Mouse (Mus musculus): ENCODE measurements around the gene Nckap5. TPM values are rescaled to one million over a fixed set of nuclear protein-coding genes. Genes with fewer than 3 reads are reported as not detected.

Nckap5 gene
- polyA plus RNA-seq, 1 experiment from 2014 or later, result 4.8 TPM

GRCm38 (mm10) chr1:126537223-126537757 is 293.3 kb downstream of the Nckap5 start:
- Histone ChIP-seq H3K36me3 (ENCODE audit: control insufficient read depth, insufficient read depth, low read length) (no peaks in the 10 kb centered on the region), H3K9me3 (replicated peaks; ENCODE audit: control insufficient read depth, low read length) (no peaks in the 10 kb centered on the region), H3K4me2 (ENCODE audit: low read depth, low read length) (no peak overlapping the region), H3K9ac (ENCODE audit: low read length) (no peak overlapping the region), H3K4me3 (replicated peaks; ENCODE audit: low read length) (no peak overlapping the region), H3K27me3 (ENCODE audit: control insufficient read depth, insufficient read depth, low read length) (no peaks in the 10 kb centered on the region), H3K4me1 (ENCODE audit: control insufficient read depth, insufficient read depth, low read length) (no peaks in the 10 kb centered on the region), H3K27ac (ENCODE audit: low read length) (no peak overlapping the region)
- no peak for ATAC-seq (ENCODE audit: insufficient read depth, low FRiP score)
- WGBS, result 63% methylated on average over 6 of the region's 6 CpGs

DNA sequence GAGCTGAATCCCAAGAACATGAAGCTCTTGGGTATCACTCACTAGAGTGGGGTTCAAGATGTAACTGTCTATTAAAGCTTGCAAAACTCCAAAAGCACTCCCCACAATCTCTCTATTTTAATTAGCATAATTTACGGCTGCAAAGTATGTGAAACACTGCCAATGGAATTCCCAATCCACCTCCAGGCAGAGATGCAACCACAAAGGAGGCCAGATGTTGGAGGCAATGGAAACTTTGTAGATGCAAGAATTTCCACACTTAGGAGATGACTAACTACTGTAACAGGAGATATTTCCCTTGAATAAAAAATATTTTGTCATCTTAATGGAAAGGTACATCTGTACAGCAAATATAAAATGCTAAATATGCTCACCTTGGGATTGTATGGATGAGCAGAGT is 295.1 kb downstream of the Nckap5 start:
- H3K4me2 ChIP-seq (ENCODE audit: low read depth, low read length), result no peak overlapping the region
- no peak overlapping the region for H3K27ac ChIP-seq (ENCODE audit: low read length)
- no peaks in the 10 kb centered on the region for H3K9me3 ChIP-seq (replicated peaks; ENCODE audit: control insufficient read depth, low read length)
- H3K36me3 ChIP-seq (ENCODE audit: control insufficient read depth, insufficient read depth, low read length), result no peaks in the 10 kb centered on the region
- no peaks in the 10 kb centered on the region for H3K27me3 ChIP-seq (ENCODE audit: control insufficient read depth, insufficient read depth, low read length)
- WGBS, result 84% methylated on average over 1 of the region's 1 CpGs
- no peak for ATAC-seq (ENCODE audit: insufficient read depth, low FRiP score)
- no peak overlapping the region for H3K9ac ChIP-seq (ENCODE audit: low read length)
- no peak overlapping the region for H3K4me3 ChIP-seq (replicated peaks; ENCODE audit: low read length)
- no peaks in the 10 kb centered on the region for H3K4me1 ChIP-seq (ENCODE audit: control insufficient read depth, insufficient read depth, low read length)

DNA sequence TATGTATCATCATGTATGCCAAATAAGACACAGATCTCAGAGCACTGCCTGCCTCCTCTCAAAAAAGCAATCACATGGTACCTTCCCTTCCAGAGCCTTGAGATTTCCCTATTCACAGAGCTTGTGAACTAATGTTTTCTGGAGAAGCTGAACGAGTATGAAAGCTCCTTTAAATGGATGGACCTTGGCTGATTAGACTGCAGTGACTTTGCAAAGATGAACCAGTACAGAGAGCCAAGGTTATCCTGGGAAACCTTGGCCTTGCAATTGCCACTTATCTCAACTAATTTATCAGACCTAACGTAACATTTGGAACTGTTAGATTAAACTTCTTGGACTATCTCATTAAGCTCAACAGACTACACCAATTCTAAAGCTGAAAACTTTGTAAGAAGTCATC is 296.6 kb downstream of the Nckap5 start:
- Histone ChIP-seq H3K27me3 (ENCODE audit: control insufficient read depth, insufficient read depth, low read length) (no peaks in the 10 kb centered on the region), H3K36me3 (ENCODE audit: control insufficient read depth, insufficient read depth, low read length) (no peaks in the 10 kb centered on the region), H3K4me2 (ENCODE audit: low read depth, low read length) (no peak overlapping the region), H3K4me1 (ENCODE audit: control insufficient read depth, insufficient read depth, low read length) (no peaks in the 10 kb centered on the region), H3K4me3 (replicated peaks; ENCODE audit: low read length) (no peak overlapping the region), H3K9ac (ENCODE audit: low read length) (no peak overlapping the region), H3K9me3 (replicated peaks; ENCODE audit: control insufficient read depth, low read length) (no peaks in the 10 kb centered on the region), H3K27ac (ENCODE audit: low read length) (no peak overlapping the region)
- ATAC-seq (ENCODE audit: insufficient read depth, low FRiP score), result no peak
- WGBS, result 69% methylated on average over 2 of the region's 2 CpGs

- Histone ChIP-seq H3K9ac (ENCODE audit: low read length) (no peak overlapping the region), H3K4me1 (ENCODE audit: control insufficient read depth, insufficient read depth, low read length) (no peaks in the 10 kb centered on the region), H3K4me2 (ENCODE audit: low read depth, low read length) (no peak overlapping the region), H3K4me3 (replicated peaks; ENCODE audit: low read length) (no peak overlapping the region), H3K27me3 (ENCODE audit: control insufficient read depth, insufficient read depth, low read length) (no peaks in the 10 kb centered on the region), H3K27ac (ENCODE audit: low read length) (no peak overlapping the region), H3K36me3 (ENCODE audit: control insufficient read depth, insufficient read depth, low read length) (no peaks in the 10 kb centered on the region), H3K9me3 (replicated peaks; ENCODE audit: control insufficient read depth, low read length) (no peaks in the 10 kb centered on the region)
- no peak for ATAC-seq (ENCODE audit: insufficient read depth, low FRiP score)
- 91% methylated on average over 7 of the region's 7 CpGs for WGBS
Measured at GRCm38 (mm10) chr1:126528043-126528598, 302.5 kb downstream of the Nckap5 start.

GRCm38 (mm10) chr1:126518067-126518466 is 312.5 kb downstream of the Nckap5 start:
- Histone ChIP-seq H3K27ac (ENCODE audit: low read length) (no peak overlapping the region), H3K9ac (ENCODE audit: low read length) (no peak overlapping the region), H3K4me1 (ENCODE audit: control insufficient read depth, insufficient read depth, low read length) (no peaks in the 10 kb centered on the region), H3K36me3 (ENCODE audit: control insufficient read depth, insufficient read depth, low read length) (no peaks in the 10 kb centered on the region), H3K4me2 (ENCODE audit: low read depth, low read length) (no peak overlapping the region), H3K9me3 (replicated peaks; ENCODE audit: control insufficient read depth, low read length) (no peaks in the 10 kb centered on the region), H3K4me3 (replicated peaks; ENCODE audit: low read length) (no peak overlapping the region), H3K27me3 (ENCODE audit: control insufficient read depth, insufficient read depth, low read length) (no peaks in the 10 kb centered on the region)
- ATAC-seq (ENCODE audit: insufficient read depth, low FRiP score), result no peak
- WGBS, result 82% methylated on average over 3 of the region's 3 CpGs

GRCm38 (mm10) chr1:126517427-126517826 is 313.2 kb downstream of the Nckap5 start:
- ATAC-seq (ENCODE audit: insufficient read depth, low FRiP score), result no peak
- 65% methylated on average over 1 of the region's 1 CpGs for WGBS
- Histone ChIP-seq H3K4me3 (replicated peaks; ENCODE audit: low read length) (no peak overlapping the region), H3K27me3 (ENCODE audit: control insufficient read depth, insufficient read depth, low read length) (no peaks in the 10 kb centered on the region), H3K36me3 (ENCODE audit: control insufficient read depth, insufficient read depth, low read length) (no peaks in the 10 kb centered on the region), H3K9ac (ENCODE audit: low read length) (no peak overlapping the region), H3K27ac (ENCODE audit: low read length) (no peak overlapping the region), H3K9me3 (replicated peaks; ENCODE audit: control insufficient read depth, low read length) (no peaks in the 10 kb centered on the region), H3K4me1 (ENCODE audit: control insufficient read depth, insufficient read depth, low read length) (no peaks in the 10 kb centered on the region), H3K4me2 (ENCODE audit: low read depth, low read length) (no peak overlapping the region)

GRCm38 (mm10) chr1:126515054-126515756 is 315.4 kb downstream of the Nckap5 start:
- H3K4me2 ChIP-seq (ENCODE audit: low read depth, low read length), result no peak overlapping the region
- WGBS, result 32% methylated on average over 3 of the region's 3 CpGs
- no peak for ATAC-seq (ENCODE audit: insufficient read depth, low FRiP score)
- no peak overlapping the region for H3K9ac ChIP-seq (ENCODE audit: low read length)
- H3K9me3 ChIP-seq (replicated peaks; ENCODE audit: control insufficient read depth, low read length), result no peaks in the 10 kb centered on the region
- H3K27me3 ChIP-seq (ENCODE audit: control insufficient read depth, insufficient read depth, low read length), result no peaks in the 10 kb centered on the region
- H3K4me1 ChIP-seq (ENCODE audit: control insufficient read depth, insufficient read depth, low read length), result 0 out of 2 replicates have a peak, but pooled peaks cover 6% of the 10 kb centered on the region
- no peak overlapping the region for H3K4me3 ChIP-seq (replicated peaks; ENCODE audit: low read length)
- no peaks in the 10 kb centered on the region for H3K36me3 ChIP-seq (ENCODE audit: control insufficient read depth, insufficient read depth, low read length)
- H3K27ac ChIP-seq (ENCODE audit: low read length), result no peak overlapping the region

DNA sequence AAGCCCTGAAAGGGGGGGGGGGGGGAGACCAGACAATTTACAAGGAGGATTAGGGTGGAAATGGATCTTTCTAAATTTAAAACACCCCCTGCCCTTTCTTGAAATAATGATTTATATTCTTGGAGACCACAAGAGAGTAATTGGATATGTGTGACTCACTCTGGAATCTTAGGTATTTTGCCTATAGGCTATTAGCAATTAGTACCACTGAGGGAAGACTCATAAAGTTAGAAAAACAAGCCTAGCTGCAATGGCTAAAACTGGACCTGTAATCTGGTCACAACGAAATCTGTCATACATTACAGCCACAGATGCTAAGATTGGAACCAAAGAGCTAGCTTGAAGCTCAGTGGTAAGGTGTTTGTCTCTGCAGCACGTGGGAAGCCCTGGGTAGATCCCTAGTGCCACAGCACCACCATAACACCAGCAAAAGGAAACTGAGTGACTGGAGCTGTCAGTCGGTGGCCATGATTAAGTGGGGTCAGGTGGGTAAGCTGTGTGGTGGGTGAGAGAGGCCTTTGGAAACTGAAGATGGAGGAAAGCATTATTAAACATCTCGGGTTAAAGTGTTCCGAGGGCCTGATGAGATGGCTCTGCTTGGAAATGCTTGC is 318.7 kb downstream of the Nckap5 start:
- WGBS, result 40% methylated on average over 5 of the region's 5 CpGs
- Histone ChIP-seq H3K4me1 (ENCODE audit: control insufficient read depth, insufficient read depth, low read length) (0 out of 2 replicates have a peak, but pooled peaks cover 6% of the 10 kb centered on the region), H3K36me3 (ENCODE audit: control insufficient read depth, insufficient read depth, low read length) (no peaks in the 10 kb centered on the region), H3K4me2 (ENCODE audit: low read depth, low read length) (no peak overlapping the region), H3K9me3 (replicated peaks; ENCODE audit: control insufficient read depth, low read length) (no peaks in the 10 kb centered on the region), H3K4me3 (replicated peaks; ENCODE audit: low read length) (no peak overlapping the region), H3K27ac (ENCODE audit: low read length) (no peak overlapping the region; the same call in 1 of the 2 replicates), H3K27me3 (ENCODE audit: control insufficient read depth, insufficient read depth, low read length) (no peaks in the 10 kb centered on the region), H3K9ac (ENCODE audit: low read length) (no peak overlapping the region)
- ATAC-seq (ENCODE audit: insufficient read depth, low FRiP score), result no peak

GRCm38 (mm10) chr1:126504717-126505116 is 325.9 kb downstream of the Nckap5 start:
- H3K27me3 ChIP-seq (ENCODE audit: control insufficient read depth, insufficient read depth, low read length), result no peaks in the 10 kb centered on the region
- no peak overlapping the region for H3K4me3 ChIP-seq (replicated peaks; ENCODE audit: low read length)
- H3K36me3 ChIP-seq (ENCODE audit: control insufficient read depth, insufficient read depth, low read length), result no peaks in the 10 kb centered on the region
- no peak for ATAC-seq (ENCODE audit: insufficient read depth, low FRiP score)
- no peak overlapping the region for H3K4me2 ChIP-seq (ENCODE audit: low read depth, low read length)
- no peaks in the 10 kb centered on the region for H3K9me3 ChIP-seq (replicated peaks; ENCODE audit: control insufficient read depth, low read length)
- no peak overlapping the region for H3K9ac ChIP-seq (ENCODE audit: low read length)
- 77% methylated on average over 4 of the region's 4 CpGs for WGBS
- no peak overlapping the region for H3K27ac ChIP-seq (ENCODE audit: low read length)
- H3K4me1 ChIP-seq (ENCODE audit: control insufficient read depth, insufficient read depth, low read length), result 0 out of 2 replicates have a peak, but pooled peaks cover 3% of the 10 kb centered on the region

All from stomach, embryonic 16.5 days (tissue).